Mouse (Mus musculus) megakaryocyte, embryonic 14.5 days (primary cell): ENCODE measurements around the gene Klhdc7b. TPM values are rescaled to one million over a fixed set of nuclear protein-coding genes. Genes with fewer than 3 reads are reported as not detected.

Experiments
- H3K27me3 ChIP-seq: replicated peaks from 2 replicates; pipeline ENCODE3; 2012; ENCODE audit warnings: inconsistent platforms
- H3K36me3 ChIP-seq: replicated peaks from 2 replicates; pipeline ENCODE3; 2012; ENCODE audit warnings: low read length, inconsistent platforms, mixed read lengths
- H3K4me1 ChIP-seq: 2 replicates; pipeline ENCODE4 v1.6.1; 2012; ENCODE audit warnings: inconsistent platforms
- H3K4me3 ChIP-seq: replicated peaks from 2 replicates; pipeline ENCODE3; 2012; ENCODE audit warnings: moderate library complexity, mild to moderate bottlenecking, inconsistent platforms
- H3K9me3 ChIP-seq: 2 replicates; pipeline ENCODE4 v1.6.1; 2012; ENCODE audit warnings: inconsistent platforms
- FLI1 ChIP-seq: IDR thresholded peaks from 2 replicates; pipeline ENCODE4 v1.6.1; 2012; ENCODE audit warnings: low read length, inconsistent platforms, mixed read lengths
- GATA1 ChIP-seq: IDR thresholded peaks from 3 replicates; pipeline ENCODE4 v1.6.1; 2012; ENCODE audit warnings: mixed read lengths, low read length, inconsistent platforms, borderline replicate concordance
- polyA plus RNA-seq: library from polyadenylated mRNA; stranded (reverse); fragments of >175 nt; gene quantifications from 2 replicates; pipeline ENCODE4 v1.2.3, GENCODE M21; 2012; ENCODE audit warnings: low replicate concordance; ENCODE audit not compliant: insufficient read depth

Klhdc7b gene
- polyA plus RNA-seq, 1 experiment = 0.07 TPM

- peaks cover 41% of the 10 kb centered on the region for H3K36me3 ChIP-seq
- H3K4me1 ChIP-seq = peaks cover 66% of the 10 kb centered on the region
Observed at GRCm38 (mm10) chr15:89373762-89374248, 10.9 kb upstream of the Klhdc7b start, which contains the start of gene Sco2. Gene Sco2 (minus strand): TSS chr15:89373846.

GRCm38 (mm10) chr15:89374340-89374739 lies 10.4 kb upstream of the Klhdc7b start:
- TF ChIP-seq FLI1 (no peak), GATA1 (no peak)
- Histone ChIP-seq H3K36me3 (peaks cover 35% of the 10 kb centered on the region), H3K27me3 (peaks cover 24% of the 10 kb centered on the region), H3K4me1 (peaks cover 71% of the 10 kb centered on the region), H3K4me3 (peak overlapping the region; percentile 99), H3K9me3 (no peaks in the 10 kb centered on the region)

More at GRCm38 (mm10) chr15:89373762-89374248, 10.9 kb upstream of the Klhdc7b start, which contains the start of gene Sco2:
- TF ChIP-seq GATA1 (no peak), FLI1 (no peak)
- Histone ChIP-seq H3K27me3 (peaks cover 20% of the 10 kb centered on the region), H3K4me3 (peak within 1 kb of the TSS; percentile 99), H3K9me3 (no peaks in the 10 kb centered on the region)

GRCm38 (mm10) chr15:89374801-89375534 lies 9.7 kb upstream of the Klhdc7b start:
- peaks cover 29% of the 10 kb centered on the region for H3K36me3 ChIP-seq
- TF ChIP-seq FLI1 (no peak), GATA1 (no peak)
- H3K4me3 ChIP-seq = peak overlapping the region; percentile 7
- H3K9me3 ChIP-seq = no peaks in the 10 kb centered on the region
- peaks cover 27% of the 10 kb centered on the region for H3K27me3 ChIP-seq
- H3K4me1 ChIP-seq = peaks cover 75% of the 10 kb centered on the region

- Histone ChIP-seq H3K36me3 (peaks cover 18% of the 10 kb centered on the region), H3K4me3 (no peak overlapping the region), H3K9me3 (no peaks in the 10 kb centered on the region), H3K4me1 (peaks cover 69% of the 10 kb centered on the region), H3K27me3 (peaks cover 27% of the 10 kb centered on the region)
- no peak for TF ChIP-seq GATA1
- no peak for TF ChIP-seq FLI1
Observed at GRCm38 (mm10) chr15:89376040-89376439, 8.7 kb upstream of the Klhdc7b start.

GRCm38 (mm10) chr15:89376957-89377356 lies 7.8 kb upstream of the Klhdc7b start, which contains the start of gene Tymp:
Gene Tymp (minus strand): TSS chr15:89377039.
- peaks cover 27% of the 10 kb centered on the region for H3K27me3 ChIP-seq
- H3K36me3 ChIP-seq = peaks cover 9% of the 10 kb centered on the region
- H3K4me1 ChIP-seq = peaks cover 60% of the 10 kb centered on the region
- TF ChIP-seq GATA1 (no peak), FLI1 (no peak)
- no peaks in the 10 kb centered on the region for H3K9me3 ChIP-seq
- H3K4me3 ChIP-seq = no peak within 1 kb of the TSS

GRCm38 (mm10) chr15:89377362-89377761 lies 7.4 kb upstream of the Klhdc7b start:
- no peak for TF ChIP-seq FLI1
- no peak for TF ChIP-seq GATA1
- Histone ChIP-seq H3K4me3 (no peak overlapping the region), H3K36me3 (peaks cover 5% of the 10 kb centered on the region), H3K4me1 (peaks cover 56% of the 10 kb centered on the region), H3K27me3 (peaks cover 27% of the 10 kb centered on the region), H3K9me3 (no peaks in the 10 kb centered on the region)

GRCm38 (mm10) chr15:89377938-89378828 lies 6.5 kb upstream of the Klhdc7b start:
- Histone ChIP-seq H3K27me3 (peaks cover 34% of the 10 kb centered on the region), H3K36me3 (no peaks in the 10 kb centered on the region), H3K4me3 (peak overlapping the region; percentile 90), H3K9me3 (no peaks in the 10 kb centered on the region), H3K4me1 (peaks cover 47% of the 10 kb centered on the region)
- TF ChIP-seq GATA1 (no peak), FLI1 (no peak)

- Histone ChIP-seq H3K4me1 (peaks cover 43% of the 10 kb centered on the region), H3K27me3 (peaks cover 37% of the 10 kb centered on the region), H3K9me3 (no peaks in the 10 kb centered on the region), H3K36me3 (no peaks in the 10 kb centered on the region), H3K4me3 (peak within 1 kb of the TSS; percentile 90)
- TF ChIP-seq FLI1 (no peak), GATA1 (no peak)
Observed at GRCm38 (mm10) chr15:89378831-89379401, 5.8 kb upstream of the Klhdc7b start, which contains the start of gene Odf3b. Gene Odf3b (minus strand): TSS chr15:89379282.

GRCm38 (mm10) chr15:89379429-89379828 lies 5.3 kb upstream of the Klhdc7b start:
- peak overlapping the region; percentile 90 for H3K4me3 ChIP-seq
- H3K27me3 ChIP-seq = peaks cover 42% of the 10 kb centered on the region
- H3K36me3 ChIP-seq = no peaks in the 10 kb centered on the region
- TF ChIP-seq FLI1 = no peak
- TF ChIP-seq GATA1 = no peak
- no peaks in the 10 kb centered on the region for H3K9me3 ChIP-seq
- H3K4me1 ChIP-seq = peaks cover 37% of the 10 kb centered on the region
